ENCODE assay signal across 11 mouse cellular contexts in the genomic region with DNA sequence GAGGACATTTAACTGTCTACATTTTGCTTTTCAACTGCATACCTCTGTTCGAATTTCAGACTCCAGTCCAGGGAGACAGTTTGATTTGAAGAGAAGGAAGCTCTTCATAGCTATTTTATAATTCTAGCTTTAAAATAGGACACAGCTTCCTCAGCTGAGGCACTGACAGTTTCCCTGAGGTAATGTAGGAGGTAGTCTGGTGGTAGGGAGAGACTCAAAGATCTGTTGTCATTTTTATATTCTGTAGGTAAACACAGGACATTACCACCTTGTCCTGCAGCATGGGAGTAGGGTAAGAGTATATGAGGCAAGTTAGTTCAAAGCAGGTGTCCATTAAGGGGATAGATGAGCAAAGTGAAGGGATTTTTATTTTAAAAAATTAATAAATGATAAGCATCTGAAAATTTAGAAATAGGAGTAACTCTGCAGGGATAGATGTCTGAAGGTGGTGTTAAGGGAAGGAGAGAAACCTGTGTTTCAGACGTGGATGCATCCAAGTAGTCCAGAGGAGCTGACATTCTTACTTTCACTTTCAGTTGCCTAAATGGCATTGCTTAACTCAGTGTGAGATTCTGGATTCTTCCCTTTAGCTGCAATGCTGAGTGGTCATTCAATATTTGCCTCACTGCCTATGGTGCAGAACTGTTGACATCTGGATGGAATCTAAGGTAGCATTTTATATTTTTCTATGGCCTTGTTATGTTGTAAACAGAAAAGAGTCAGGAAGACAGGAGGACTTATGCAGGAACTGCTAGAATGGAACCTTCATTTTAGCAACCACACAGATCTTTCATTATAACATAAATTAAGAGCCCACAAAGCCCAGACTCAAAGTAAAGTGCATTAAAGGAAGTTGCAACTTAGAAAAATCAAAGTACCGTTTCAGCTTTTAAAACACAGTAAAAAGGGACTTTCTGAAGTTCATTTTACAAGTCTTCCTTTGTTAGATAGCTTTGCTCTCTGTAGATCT.
A peak's percentile ranks its signal among the peaks of the same experiment; 100 is the strongest.
DNase-seq lines count a peak whose midpoint lies in the region; ATAC-seq and TF ChIP-seq lines count a peak whose summit lies in the region.
"Had no signal": no experiment of that assay in that cellular context is flagged by ENCODE, and none has a peak within 500 bp of the region (broad histone marks: within the 10 kb centered on the region; RNA-seq: fewer than 3 reads in every experiment).

No protein-coding gene starts in this region.

- no peaks in the 10 kb centered on the region for H3K27me3 ChIP-seq in intestine, postnatal 0 days (replicated peaks; ENCODE audit: control insufficient read depth, insufficient read depth, low read length)
- H3K27me3 ChIP-seq in intestine, embryonic 16.5 days (replicated peaks; ENCODE audit: control insufficient read depth, insufficient read depth, low read length), result no peaks in the 10 kb centered on the region
- H3K27me3 ChIP-seq in C2C12 (ENCODE audit: control insufficient read depth, insufficient read depth, insufficient read length), result no peaks in the 10 kb centered on the region
- H3K27me3 ChIP-seq in heart, embryonic 14.5 days (ENCODE audit: control insufficient read depth, insufficient read depth, low read length), result no peaks in the 10 kb centered on the region
- H3K27me3 ChIP-seq in limb, embryonic 10.5 days (ENCODE audit: low read depth, poor library complexity, severe bottlenecking), result no peaks in the 10 kb centered on the region

- no peak for ATAC-seq in intestine, postnatal 0 days
- no peak for ATAC-seq in intestine, embryonic 16.5 days
- ATAC-seq in heart, embryonic 14.5 days (ENCODE audit: insufficient number of reproducible peaks, insufficient read depth, low FRiP score, low read depth), result no peak

- TF ChIP-seq CTCF in intestine, postnatal 0 days (IDR thresholded peaks at IDR 0.05; ENCODE audit: low read depth), result no peak
- TF ChIP-seq CTCF in C2C12 (IDR thresholded peaks at IDR 0.05; ENCODE audit: control insufficient read depth, insufficient read depth, insufficient read length), result no peak

- 49% methylated on average over 3 of the region's 3 CpGs for WGBS in intestine, postnatal 0 days
- whole genome bisulfite sequencing in intestine, embryonic 16.5 days, result 55% methylated on average over 3 of the region's 3 CpGs
- 42% methylated on average over 3 of the region's 3 CpGs for WGBS in heart, embryonic 14.5 days
- 82% methylated on average over 3 of the region's 3 CpGs for WGBS in limb, embryonic 10.5 days

- no peaks in the 10 kb centered on the region for H3K79me3 ChIP-seq in C2C12 (ENCODE audit: low read depth)

- H3K4me3 ChIP-seq in intestine, postnatal 0 days (ENCODE audit: low read depth, low read length), result no peak overlapping the region
- no peak overlapping the region for H3K4me3 ChIP-seq in intestine, embryonic 16.5 days (ENCODE audit: low read length)
- H3K4me3 ChIP-seq in C2C12 (ENCODE audit: insufficient read depth, poor library complexity, severe bottlenecking), result no peak overlapping the region
- H3K4me3 ChIP-seq in heart, embryonic 14.5 days (ENCODE audit: control insufficient read depth in 1 of 2, insufficient read depth in 1 of 2, low read depth in 1 of 2, low read length in 2 of 2), result peak overlapping the region in 1 of 2 experiments; percentile 25; a peak in 2 of 4 replicates
- H3K4me3 ChIP-seq in limb, embryonic 10.5 days, result no peak overlapping the region

- no peaks in the 10 kb centered on the region for H3K4me1 ChIP-seq in intestine, postnatal 0 days (replicated peaks; ENCODE audit: control insufficient read depth, insufficient read depth, low read length)
- H3K4me1 ChIP-seq in intestine, embryonic 16.5 days (ENCODE audit: control insufficient read depth, insufficient read depth, low read length), result no peaks in the 10 kb centered on the region
- H3K4me1 ChIP-seq in heart, embryonic 14.5 days (ENCODE audit: control insufficient read depth in 2 of 2, insufficient read depth in 2 of 2, low read length in 2 of 2), result no peaks in the 10 kb centered on the region
- no peaks in the 10 kb centered on the region for H3K4me1 ChIP-seq in limb, embryonic 10.5 days

- H3K9ac ChIP-seq in intestine, postnatal 0 days (ENCODE audit: low read depth, low read length), result no peak overlapping the region
- H3K9ac ChIP-seq in intestine, embryonic 16.5 days (ENCODE audit: low read depth, low read length), result no peak overlapping the region
- peak overlapping the region; percentile 47; the same call in 1 of the 2 replicates for H3K9ac ChIP-seq in heart, embryonic 14.5 days (ENCODE audit: low read length)
- H3K9ac ChIP-seq: liver, embryonic 14.5 days had no signal

- no peak overlapping the region for H3K27ac ChIP-seq in intestine, postnatal 0 days (ENCODE audit: low read depth, low read length)
- H3K27ac ChIP-seq in intestine, embryonic 16.5 days (ENCODE audit: low read length), result no peak overlapping the region
- no peak overlapping the region for H3K27ac ChIP-seq in heart, embryonic 14.5 days (replicated peaks in 1 of 2; ENCODE audit: control insufficient read depth in 1 of 2, insufficient read depth in 1 of 2, low read depth in 2 of 2, low read length in 2 of 2)
- no peak overlapping the region for H3K27ac ChIP-seq in limb, embryonic 10.5 days
- H3K27ac ChIP-seq: liver, embryonic 14.5 days had no signal

- peak; percentile 5 to 65 for DNase-seq in adrenal gland, adult (ENCODE audit: inconsistent age in 2 of 2, low spot score in 1 of 2)
- DNase-seq in adrenal gland, postnatal 10 days, result no peak
- no peak for DNase-seq in thymus, postnatal 25 days
- DNase-seq in limb, embryonic 10.5 days (ENCODE audit: low spot score), result no peak
- DNase-seq: cerebellum, adult 11 months; kidney, adult 2 months had no signal

- no peaks in the 10 kb centered on the region for H3K9me3 ChIP-seq in intestine, postnatal 0 days (ENCODE audit: control insufficient read depth)
- H3K9me3 ChIP-seq in intestine, embryonic 16.5 days (ENCODE audit: control insufficient read depth, low read length), result no peaks in the 10 kb centered on the region
- no peaks in the 10 kb centered on the region for H3K9me3 ChIP-seq in heart, embryonic 14.5 days (ENCODE audit: control insufficient read depth, low read length)
- H3K9me3 ChIP-seq in limb, embryonic 10.5 days (replicated peaks), result no peaks in the 10 kb centered on the region

- no peaks in the 10 kb centered on the region for H3K79me2 ChIP-seq in C2C12 (ENCODE audit: control insufficient read depth, insufficient read depth)

- H3ac ChIP-seq in C2C12 (ENCODE audit: control insufficient read depth, insufficient read length, low read depth), result no peak overlapping the region

- peak overlapping the region; percentile 38; the same call in 1 of the 2 replicates for H3K4me2 ChIP-seq in intestine, postnatal 0 days (replicated peaks; ENCODE audit: low read depth)
- H3K4me2 ChIP-seq in intestine, embryonic 16.5 days (ENCODE audit: low read depth, low read length), result no peak overlapping the region
- peak overlapping the region; percentile 59 for H3K4me2 ChIP-seq in heart, embryonic 14.5 days (ENCODE audit: low read length)

- no peaks in the 10 kb centered on the region for H3K36me3 ChIP-seq in intestine, postnatal 0 days (ENCODE audit: control insufficient read depth, insufficient read depth)
- no peaks in the 10 kb centered on the region for H3K36me3 ChIP-seq in intestine, embryonic 16.5 days (ENCODE audit: control insufficient read depth, insufficient read depth, low read length)
- H3K36me3 ChIP-seq in C2C12 (ENCODE audit: control insufficient read depth, insufficient read depth), result no peaks in the 10 kb centered on the region
- H3K36me3 ChIP-seq in heart, embryonic 14.5 days (ENCODE audit: control insufficient read depth, insufficient read depth, low read length), result no peaks in the 10 kb centered on the region
- H3K36me3 ChIP-seq in limb, embryonic 10.5 days, result no peaks in the 10 kb centered on the region

TF ChIP-seq in C2C12, 6 proteins besides CTCF, POLR2A, EP300 and RAD21:
- TF ChIP-seq MYOD1 (IDR thresholded peaks at IDR 0.05; ENCODE audit: control insufficient read depth, insufficient read length, low read depth), result no peak
- TF ChIP-seq MYOG (IDR thresholded peaks at IDR 0.05; ENCODE audit: control insufficient read depth, extremely low read depth, insufficient read length), result no peak
- TF ChIP-seq CEBPB (IDR thresholded peaks at IDR 0.05; ENCODE audit: low read depth), result peak; percentile 46
- no peak for TF ChIP-seq USF1 (IDR thresholded peaks at IDR 0.05; ENCODE audit: low read depth)
- no peak for TF ChIP-seq MAX (IDR thresholded peaks at IDR 0.05)
- no peak for TF ChIP-seq FOSL1 (IDR thresholded peaks at IDR 0.05; ENCODE audit: insufficient read depth, low read length, poor library complexity, severe bottlenecking)

Comparison
In these comparisons a context has a peak if more than half of its experiments do, and no peak if none do; other contexts are left out.
1. DNase-seq: peak in adrenal gland, adult (2 of 2); none in adrenal gland, postnatal 10 days (single experiment), thymus, postnatal 25 days (single experiment) and limb, embryonic 10.5 days (single experiment).